Mouse (Mus musculus): ENCODE measurements around the gene Lrp3. TPM values are rescaled to one million over a fixed set of nuclear protein-coding genes. Genes with fewer than 3 reads are reported as not detected.
"Not testable (repeated sequence)": the region's sequence is repeated elsewhere in the genome, so short reads cannot be mapped to it uniquely, and the experiment has no call there.

Lrp3 gene
- 1 to 10 TPM in 1 of 2 experiments, under 1 TPM in 1; 0.51 to 1.8 TPM for polyA plus RNA-seq (2017; shearing (Covaris generic))

DNA sequence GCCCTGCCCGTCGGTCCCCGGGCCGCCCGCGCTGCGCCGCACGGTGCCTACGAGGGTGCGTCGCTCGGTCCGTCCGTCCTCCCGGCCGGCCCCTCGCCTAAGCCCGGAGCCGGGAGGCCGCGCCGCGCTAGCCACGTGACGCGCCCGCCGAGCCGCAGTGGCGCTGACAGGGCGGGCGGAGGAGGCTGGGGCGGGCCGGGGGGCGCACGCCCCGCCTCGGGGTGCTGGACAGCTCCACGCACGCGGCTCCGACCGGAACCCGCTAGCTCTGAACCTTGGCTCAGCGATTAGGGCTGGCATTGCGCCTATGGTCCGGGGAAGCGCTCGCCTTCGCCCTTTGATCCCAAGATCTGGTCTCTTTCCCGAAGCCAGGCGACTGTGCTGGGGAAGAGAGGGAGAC is at the start of gene Lrp3:
Lrp3 (minus strand) TSS at position 274 of the 400 bp plus-strand sequence.
- no peak for ATAC-seq

DNA sequence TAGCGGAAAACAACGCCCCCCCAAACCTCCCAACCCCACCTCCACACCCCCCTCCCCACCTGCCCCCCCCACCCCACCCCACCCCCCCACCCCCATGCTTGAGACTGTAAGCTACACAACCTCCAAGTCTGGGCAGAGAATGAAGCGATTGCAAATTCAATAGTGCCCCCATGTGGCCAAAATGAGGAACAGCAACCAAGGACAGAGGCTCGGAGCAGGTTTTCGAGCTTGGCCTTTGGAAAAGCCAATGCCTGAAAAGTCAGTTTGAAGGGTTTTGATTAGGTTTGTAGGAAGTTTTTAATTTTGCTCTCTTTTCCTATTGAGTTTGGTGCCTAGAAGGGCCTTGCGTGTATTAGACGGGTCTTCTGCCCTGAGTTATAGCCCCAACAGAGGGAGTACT is 49.4 kb upstream of the Lrp3 start:
- ATAC-seq = peak; percentile 61

DNA sequence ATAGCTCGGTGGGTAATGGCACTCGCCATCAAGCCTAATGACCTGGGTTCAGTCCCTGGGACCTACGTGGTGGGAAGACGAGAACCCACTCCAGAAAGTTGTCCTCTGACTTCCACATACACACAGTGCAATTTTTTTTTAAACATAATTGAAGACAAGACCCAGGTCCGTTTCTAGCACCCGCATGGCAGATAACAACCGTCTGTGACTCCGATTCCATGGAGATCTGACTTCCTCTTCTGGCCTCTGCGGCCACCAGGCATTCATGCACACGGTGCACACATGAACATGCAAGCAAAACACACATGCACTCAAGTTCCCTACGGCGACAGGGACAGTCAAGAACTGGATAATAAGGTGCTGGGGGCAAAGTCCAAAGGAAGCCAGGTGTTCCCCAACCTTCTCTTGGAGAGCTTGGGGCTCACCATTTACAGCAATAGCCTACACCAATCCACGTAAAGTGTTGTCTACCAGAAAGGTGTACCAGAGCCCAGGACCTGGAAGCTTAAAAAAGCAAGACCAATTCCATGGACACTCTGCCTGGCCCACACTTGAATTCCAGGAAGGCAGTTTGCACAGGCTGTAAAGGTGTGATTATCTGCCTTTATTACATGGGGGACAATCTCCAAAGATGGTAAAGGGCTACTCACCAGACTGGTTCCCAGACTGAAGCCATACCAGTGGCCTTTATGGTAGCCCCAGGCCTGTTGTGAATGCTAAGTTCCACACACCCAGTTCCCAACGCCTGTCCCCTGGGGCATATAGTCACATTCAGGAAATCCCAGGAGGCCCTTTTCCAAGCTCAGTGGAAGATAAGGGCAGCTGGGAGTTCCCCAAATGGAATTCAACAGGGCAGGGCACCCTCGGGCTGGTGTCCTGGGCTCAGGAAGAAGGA is 48.5 kb upstream of the Lrp3 start:
- ATAC-seq = no peak

DNA sequence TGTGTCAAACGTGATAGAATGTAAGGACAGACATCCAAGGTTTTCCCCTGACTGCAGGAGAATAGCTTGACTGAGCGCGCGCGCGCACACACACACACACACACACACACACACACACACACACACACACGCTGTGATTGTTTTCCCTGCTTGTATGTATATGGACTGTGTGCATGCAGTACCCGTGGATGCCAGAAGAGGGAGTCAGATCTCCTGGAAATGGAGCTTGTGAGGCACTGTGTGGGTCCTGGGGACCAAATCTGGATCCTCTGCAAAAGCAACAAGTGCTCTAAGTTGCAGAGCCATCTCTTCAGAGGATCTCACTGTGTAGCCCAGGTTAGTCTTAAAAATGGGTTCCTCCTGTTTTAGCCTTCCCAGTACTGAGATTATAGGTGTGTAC is 44.1 kb upstream of the Lrp3 start:
- no peak for ATAC-seq

DNA sequence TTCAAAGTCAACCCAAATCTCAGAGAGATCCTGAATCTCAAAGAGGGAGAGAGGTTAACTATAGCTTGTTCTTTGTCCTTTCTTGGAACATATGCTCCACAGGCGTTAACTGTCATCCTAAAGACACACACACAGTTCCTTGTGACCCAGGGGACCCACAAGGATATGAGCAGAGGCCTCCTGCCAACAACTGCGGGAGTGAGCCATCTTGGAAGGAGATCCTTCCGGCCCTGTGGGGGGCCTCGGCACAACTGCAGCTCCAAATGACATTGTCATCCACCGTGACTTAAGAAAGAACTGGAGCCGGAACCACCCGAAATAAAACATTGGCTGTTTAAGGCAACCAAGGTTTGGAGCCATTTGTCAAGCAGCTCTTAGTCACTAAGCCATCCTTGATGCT is 43.0 kb upstream of the Lrp3 start:
- no peak for ATAC-seq

DNA sequence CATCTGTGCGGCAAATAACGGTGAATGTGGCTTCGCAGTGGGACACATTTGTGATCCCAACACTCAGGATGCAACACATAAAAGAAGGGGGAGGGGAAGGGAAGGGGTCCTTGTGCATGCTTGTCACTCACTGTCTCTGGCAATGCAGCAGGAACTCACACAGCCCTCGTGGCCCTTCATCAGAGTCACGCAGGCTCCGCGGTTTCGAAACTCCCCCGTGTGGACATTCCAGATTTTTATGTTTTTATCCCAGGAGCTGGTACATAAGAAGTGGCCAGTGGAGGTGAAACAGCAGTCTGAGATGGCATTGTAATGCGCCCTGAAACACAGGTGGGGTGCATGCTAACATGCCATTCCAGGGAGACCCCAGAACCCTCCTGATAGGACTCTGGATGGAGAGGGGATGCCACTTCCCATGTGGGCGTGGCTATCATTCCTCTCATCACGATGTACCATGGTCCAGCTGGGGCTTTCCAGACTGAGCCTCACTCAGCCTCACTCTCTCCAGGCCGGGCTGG is 36.8 kb upstream of the Lrp3 start:
- no peak for ATAC-seq

DNA sequence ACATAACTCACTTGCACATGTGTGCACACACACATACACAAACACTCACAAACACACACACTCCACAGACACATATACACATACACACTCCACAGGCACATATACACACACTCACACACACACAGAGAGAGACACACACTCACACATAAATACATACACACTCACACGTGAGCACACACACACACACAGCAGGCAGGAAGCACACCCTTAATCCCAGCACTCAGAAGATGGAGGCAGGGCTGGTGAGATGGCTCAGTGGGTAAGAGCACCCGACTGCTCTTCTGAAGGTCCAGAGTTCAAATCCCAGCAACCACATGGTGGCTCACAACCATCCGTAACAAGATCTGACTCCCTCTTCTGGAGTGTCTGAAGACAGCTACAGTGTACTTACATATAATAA is 22.6 kb upstream of the Lrp3 start:
- not testable (repeated sequence) for ATAC-seq

DNA sequence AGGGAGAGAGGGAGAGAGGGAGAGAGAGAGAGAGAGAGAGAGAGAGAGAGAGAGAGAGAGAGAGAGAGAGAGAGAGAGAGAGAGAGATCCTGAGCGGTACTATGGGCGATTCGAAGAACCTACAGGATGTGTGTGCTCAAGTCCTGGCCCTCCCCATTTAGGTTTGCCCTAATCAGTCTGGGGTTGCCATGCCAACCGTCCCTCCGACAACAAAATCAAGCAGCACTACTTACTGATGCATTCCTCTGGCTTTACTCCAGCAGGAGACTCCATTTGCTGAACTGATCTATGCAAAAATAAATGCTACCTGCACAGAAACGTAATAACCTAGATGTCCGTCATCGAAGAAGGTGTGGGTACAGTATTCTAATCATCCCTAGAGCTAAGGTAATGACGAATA is 20.0 kb upstream of the Lrp3 start:
- peak; percentile 65 for ATAC-seq

DNA sequence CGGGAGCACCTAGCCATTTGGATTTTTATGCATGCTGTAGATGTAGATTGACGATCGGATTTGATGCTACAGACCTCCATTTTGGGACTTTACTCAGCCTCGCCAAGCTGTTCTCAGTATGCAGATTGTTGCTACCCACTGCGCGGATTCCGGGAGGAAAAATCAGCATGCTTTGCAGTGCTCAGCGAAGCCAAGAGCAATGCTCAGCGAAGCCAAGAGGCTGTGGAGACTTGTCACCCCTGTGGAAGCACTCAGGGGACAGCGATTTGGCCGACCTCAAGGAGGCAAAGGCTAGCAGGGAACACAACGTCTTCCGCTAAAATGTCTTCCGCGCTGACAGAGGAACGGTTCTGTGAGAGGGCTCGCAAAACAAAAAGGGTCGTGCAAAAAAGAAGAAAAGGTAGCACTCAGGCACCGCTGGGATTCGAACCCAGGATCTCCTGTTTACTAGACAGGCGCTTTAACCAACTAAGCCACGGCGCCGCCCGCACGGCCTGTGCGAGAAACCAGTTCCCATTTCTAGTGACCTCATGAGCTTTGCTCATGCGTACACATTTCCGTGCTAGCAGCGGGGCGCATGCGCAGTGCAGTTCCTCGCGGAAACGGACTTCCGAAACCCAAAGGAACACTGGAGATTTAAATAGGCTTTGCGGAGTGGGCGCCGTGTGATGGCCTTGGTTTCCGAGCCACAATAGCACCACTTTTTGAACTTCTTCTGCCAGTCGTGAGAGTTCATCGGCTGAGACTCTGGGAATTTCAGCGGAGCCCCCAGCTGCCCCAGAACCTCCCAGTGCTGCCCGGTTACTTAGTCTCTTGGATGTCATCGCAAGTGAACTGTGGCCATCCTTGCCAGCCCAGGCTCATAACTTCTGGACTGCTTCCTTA is 19.3 kb upstream of the Lrp3 start:
- peak; percentile 88 for ATAC-seq

DNA sequence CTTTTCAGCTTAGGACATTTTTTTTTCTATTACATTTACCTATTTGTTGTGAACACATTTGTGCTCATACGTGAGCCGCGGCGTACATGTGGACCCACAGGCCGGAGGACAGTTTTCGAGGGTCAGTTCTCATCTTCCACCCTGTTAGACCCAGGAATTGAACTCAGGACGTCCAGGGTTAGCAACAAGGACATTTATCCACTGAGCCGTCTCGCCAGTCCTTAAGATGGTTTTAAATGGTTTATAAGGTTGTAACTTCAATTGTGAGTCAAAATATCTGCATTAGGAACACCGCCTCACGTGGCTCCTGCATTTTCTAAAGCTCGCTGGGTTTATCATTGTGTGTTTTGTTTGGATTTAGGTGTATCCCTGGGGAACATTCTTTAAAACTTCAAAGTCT is 18.6 kb upstream of the Lrp3 start:
- no peak for ATAC-seq

DNA sequence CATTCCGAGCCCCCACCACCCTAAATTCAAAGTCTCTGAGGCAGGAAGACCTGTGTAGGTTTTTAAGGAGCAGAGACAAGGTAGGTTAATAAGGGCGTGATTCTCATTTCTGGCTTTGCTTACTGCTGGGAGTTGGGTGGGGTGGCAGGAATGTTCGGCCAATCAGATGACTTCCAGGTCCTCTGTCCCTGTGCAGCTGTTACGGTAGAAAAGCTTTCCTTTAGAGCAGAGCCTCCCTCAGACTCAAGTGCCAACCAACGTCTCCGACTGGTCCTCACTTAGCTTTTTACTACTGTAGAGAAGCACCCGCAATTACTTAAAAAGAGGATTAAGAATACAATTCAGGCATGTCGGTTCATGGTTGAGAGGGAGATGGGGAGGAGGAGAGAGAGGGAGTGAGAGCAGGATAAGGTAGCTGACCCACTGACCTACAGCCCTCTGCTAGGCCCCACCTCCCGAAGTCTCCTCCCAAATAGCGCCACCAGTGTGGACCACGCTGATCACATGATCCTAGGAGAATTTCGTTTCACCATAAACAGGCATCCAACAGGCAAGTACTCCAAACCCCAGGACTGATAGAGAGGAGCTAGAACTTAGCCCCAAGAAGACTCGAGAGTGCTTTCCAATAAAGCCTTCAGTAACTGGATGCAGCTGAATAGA is 17.6 kb upstream of the Lrp3 start:
- ATAC-seq = no peak

DNA sequence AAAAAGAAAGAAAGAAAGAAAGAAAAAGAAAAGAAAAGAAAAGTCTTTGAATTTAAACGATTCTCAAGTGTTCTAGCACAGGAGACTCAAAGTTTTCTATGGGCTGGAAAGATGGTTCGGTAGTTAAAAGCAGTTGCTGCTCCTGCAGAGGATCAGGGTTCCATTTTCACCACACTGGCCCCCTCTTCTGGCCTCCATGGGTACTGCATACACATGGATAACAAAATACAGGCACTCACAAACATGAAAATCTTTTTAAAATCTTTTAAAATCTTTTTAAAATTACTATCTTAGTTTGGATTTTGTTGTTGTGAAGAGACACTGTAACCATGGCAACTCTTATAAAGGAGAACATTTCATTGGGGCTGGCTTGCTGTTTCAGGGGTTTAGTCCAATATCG is 15.0 kb upstream of the Lrp3 start:
- no peak for ATAC-seq

DNA sequence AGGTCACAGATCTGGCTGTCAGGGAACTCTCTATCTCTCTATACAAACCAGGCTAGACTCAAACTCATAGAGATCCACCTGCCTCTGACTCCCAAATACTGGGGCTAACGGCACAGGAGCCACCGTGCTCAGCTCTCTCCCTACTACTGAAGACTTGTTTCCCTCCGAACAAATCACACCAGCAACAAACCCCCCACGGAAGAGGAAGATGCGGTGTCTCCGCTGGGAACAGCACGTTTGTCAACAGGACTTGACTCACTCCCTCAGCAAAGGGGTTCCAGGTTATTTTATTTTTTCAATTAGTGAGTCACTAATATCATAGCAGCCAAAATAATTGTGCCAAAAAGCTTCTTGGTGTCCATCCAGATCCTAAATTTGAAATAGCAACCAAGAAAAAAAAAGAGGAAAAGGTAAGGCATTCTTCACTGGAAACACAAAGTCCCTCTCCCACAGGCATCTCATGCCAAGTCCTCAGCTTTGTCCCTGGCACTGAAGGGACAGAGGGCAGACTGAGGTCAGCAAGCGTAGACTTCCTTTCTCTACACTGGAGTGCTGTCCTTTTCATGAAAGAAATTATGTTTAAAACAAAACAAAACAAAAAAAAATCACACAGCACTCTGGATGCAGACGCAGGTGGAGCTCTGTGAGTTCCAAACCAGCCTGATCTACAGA is 5.5 kb upstream of the Lrp3 start:
- ATAC-seq = no peak

DNA sequence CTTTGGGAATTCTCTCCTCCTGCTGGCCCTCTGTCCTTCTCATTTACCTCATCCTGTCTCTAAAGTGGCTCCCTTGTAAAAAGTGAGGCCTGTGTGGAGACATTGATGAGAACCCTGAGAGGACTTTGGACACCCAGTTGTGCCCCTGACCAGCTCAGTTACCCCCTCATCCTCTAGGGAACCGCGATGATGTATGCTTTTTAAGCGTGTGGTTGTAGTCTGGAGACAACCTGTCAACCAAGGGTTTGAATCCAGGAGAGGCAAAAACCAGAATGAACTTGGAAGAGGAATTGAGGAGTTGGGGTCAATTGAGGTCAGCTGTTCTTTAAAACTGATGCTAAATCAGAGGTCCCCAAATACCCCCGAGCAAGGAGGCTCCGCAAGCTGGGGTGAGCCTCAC is 433 bp upstream of the Lrp3 start:
- ATAC-seq = no peak

DNA sequence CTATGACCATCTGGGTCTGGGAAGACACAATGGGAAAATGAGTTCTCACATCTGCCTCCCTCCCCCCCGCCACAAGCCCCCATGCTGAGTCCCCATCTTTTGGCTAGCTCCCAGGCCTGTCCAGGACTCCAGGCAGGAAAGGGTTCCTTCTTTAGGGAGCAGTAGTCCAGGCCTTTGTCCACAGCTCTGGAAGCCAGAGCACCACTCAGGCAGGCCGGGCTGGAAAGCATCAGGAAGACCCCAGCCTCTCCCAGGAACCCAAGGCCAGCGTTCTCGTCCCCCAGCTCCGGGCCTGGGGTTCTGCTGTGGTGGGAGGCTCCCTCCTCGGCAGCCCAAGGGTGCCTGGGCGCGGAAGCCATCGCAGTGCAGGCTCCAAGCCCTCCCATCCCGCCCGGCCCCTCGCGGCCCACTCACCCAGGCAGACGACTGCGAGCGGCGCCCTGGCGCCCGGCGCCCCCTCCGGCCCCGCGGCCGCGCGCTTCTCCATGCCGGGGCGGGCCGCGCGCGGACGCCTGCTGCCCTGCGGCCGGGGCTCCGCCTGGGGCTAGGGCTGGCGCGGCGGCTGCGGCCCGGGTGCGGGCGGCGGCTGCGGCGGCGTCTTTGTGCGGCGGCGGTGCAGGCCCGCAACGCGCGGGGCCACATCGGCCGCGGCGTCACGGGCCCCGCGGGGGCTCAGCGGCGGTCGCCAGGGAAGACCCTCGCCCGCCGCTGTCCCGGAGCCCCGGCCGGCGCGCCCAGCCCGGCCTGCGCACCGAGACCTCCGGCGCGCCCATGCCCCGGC is 666 bp downstream of the Lrp3 start:
- ATAC-seq = no peak

DNA sequence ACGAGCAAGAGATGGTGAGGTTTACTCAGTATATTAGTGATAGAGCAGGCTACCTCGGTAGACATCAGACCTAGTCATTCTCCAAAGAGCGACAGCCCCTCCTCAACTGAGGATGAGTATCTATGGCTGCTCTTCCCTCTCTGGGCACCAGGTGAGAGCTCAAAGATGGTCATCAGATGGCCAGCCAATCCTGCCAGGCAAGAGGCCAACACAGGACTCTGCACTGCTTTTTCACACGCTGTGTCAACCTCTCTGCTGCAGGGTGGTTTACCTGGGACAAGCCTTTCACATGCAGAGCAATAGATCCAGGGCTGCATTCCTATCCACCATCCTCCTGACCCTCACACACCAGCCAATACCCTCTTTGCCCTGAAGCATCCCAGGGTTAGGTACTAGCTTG is 3.5 kb downstream of the Lrp3 start:
- no peak for ATAC-seq

DNA sequence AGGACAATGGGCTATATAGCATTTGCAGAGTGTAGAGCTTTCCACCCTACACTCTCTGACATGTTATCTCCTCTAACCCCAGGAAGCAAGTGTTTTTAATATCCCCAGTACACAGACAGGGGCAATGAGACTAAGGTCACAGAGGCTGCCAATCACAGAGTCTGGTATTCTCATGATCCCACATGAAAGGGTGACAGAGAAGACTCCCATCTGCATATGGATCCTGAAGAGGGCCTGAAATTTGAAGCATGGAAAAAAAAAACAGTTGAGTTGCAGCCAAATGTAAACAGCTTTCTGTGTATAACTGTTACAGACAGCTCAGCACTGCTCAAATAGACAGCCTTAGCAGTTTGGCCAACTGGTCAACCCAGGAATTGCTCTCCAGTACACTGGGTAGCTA is 15.5 kb downstream of the Lrp3 start:
- no peak for ATAC-seq

DNA sequence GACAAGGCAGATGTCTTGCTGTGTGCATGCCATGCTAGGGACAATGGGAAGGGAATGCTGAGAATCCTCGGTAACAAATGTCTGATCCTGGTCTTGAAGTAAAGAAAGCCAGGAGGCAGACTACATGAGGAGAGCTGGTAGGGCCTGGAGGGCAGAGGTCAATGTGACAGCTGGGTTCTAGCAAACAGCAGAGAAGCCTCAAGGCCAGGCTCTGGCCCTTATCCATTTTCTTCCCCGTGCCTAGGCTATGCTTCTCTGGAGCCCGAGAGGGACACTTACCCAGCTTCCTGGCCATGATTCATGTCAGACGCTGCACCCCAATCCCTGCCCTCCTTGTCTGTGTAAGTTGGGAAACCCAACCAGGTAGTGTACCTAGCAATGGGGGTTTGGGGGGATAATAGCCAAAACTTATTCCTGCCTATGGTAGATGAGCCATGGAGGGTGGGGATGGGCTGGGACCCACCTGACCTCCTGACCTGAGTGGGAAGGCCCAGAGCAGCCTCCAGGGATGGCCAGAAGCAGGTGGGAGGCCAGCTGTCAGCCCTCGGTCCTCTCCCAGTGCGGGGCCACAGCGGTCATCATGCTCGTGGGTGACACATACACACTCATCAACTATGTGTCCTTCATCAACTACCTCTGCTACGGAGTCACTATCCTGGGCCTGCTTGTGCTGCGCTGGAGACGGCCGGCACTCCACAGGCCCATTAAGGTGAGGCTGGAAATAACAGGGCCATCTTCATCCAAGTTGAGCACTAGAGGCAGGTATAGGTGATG is 16.1 kb downstream of the Lrp3 start:
- no peak for ATAC-seq

DNA sequence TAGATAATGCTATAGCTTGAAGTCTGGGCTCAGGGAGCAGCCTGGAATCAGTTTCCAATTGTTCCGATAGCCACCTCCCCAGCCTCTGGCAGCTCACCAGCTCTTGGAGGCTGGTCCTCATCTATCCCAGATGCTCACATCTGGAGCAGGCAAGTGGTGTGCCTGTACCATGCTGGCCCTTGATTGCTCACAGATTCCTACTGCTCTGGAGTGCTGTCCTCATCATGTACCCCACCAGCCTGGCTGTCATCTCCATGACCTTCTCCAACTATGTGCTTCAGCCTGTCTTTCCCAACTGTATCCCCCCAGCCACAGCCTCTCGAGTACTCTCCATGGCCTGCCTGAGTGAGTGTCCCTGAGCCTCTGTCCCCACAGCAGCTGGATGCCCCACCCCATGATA is 18.3 kb downstream of the Lrp3 start:
- no peak for ATAC-seq

DNA sequence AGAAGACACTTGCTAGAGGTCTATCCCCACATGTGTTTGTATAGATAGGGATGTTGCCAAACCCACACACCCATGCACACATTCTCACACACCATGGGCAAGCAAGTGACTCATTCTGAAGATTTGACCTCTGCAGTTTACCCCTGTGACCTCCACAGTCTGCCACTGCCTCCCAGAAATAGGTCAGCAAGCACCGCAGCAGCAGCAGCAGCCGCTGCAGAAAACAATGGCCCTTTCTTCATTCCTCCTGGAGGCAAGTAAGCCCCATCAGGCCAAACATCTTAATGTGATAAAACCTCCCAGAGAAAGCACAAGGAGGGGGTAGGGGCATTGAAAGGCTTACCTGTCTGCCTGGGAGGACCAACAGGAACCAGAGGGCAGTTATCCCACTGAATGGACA is 24.0 kb downstream of the Lrp3 start:
- ATAC-seq = no peak

DNA sequence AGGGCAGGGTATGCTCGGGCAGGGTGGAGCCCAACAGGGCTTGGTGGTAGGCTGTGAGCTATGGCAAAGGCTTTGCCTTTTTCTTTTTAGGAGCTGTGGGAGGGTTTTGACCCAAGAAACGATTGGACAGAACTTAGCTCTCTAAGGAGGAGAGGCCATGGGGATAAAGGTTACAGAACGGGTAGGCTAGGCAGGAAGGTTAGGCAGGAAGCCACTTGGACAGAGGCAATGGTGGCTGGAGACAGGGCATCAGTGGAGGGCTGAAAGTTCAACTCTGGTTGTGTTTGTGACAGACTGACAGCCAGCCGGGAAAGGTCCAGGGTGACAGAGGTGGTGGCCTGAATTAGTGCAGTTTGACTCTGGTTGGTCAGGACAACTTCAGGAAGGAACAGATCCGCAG is 25.6 kb downstream of the Lrp3 start:
- no peak for ATAC-seq
